ENCODE assay signal across 18 mouse cellular contexts in the genomic region with DNA sequence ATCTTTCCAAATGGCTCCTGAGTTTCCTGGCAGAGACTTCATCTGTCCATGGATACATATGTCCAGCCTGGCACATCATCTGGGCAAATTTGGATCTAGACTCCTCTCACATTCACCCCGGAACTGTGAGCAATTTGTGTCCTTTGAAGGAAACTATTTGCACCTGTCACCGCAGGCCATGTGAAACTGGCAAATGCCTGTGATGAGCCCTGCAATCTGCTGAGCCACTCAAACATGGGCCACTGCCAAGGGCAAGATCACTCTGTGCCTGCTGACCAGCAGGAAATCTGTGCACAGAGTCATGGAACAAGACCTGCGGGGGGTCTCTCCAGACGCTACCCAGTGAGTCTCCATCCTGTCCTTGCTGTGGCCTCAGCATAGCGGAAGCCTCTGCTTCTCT. TPM values are rescaled to one million over a fixed set of nuclear protein-coding genes. Genes with fewer than 3 reads are reported as not detected.
DNase-seq lines count a peak whose midpoint lies in the region; ATAC-seq and TF ChIP-seq lines count a peak whose summit lies in the region.
"Had no signal": no experiment of that assay in that cellular context is flagged by ENCODE, and none has a peak within 500 bp of the region (broad histone marks: within the 10 kb centered on the region; RNA-seq: fewer than 3 reads in every experiment).

No protein-coding gene starts in this region.

- 0 out of 2 replicates have a peak, but pooled peaks cover 2% of the 10 kb centered on the region for H3K4me1 ChIP-seq in hindbrain, embryonic 15.5 days (replicated peaks)
- H3K4me1 ChIP-seq in hindbrain, embryonic 14.5 days (replicated peaks; ENCODE audit: control insufficient read depth, insufficient read depth, low read length): no peaks in the 10 kb centered on the region
- no peaks in the 10 kb centered on the region for H3K4me1 ChIP-seq in liver, postnatal 0 days (ENCODE audit: insufficient read depth)
- H3K4me1 ChIP-seq: embryonic facial prominence, embryonic 12.5 days; midbrain, embryonic 10.5 days had no signal

- ATAC-seq in hindbrain, embryonic 15.5 days (ENCODE audit: low FRiP score, low read depth): peak; percentile 52; the same call in 1 of the 2 replicates
- no peak for ATAC-seq in hindbrain, embryonic 14.5 days (ENCODE audit: low FRiP score)
- no peak for ATAC-seq in frontal cortex, adult (ENCODE audit: low TSS enrichment)
- no peak for ATAC-seq in liver, postnatal 0 days
- ATAC-seq: intestine, postnatal 0 days had no signal

- no peak overlapping the region for H3K4me3 ChIP-seq in hindbrain, embryonic 15.5 days
- no peak overlapping the region for H3K4me3 ChIP-seq in hindbrain, embryonic 14.5 days (replicated peaks; ENCODE audit: low read length)
- no peak overlapping the region for H3K4me3 ChIP-seq in liver, postnatal 0 days (ENCODE audit: low read depth, low read length)
- H3K4me3 ChIP-seq: embryonic facial prominence, embryonic 12.5 days; forebrain, embryonic 10.5 days; midbrain, embryonic 10.5 days had no signal

- no peaks in the 10 kb centered on the region for H3K36me3 ChIP-seq in hindbrain, embryonic 15.5 days
- H3K36me3 ChIP-seq in hindbrain, embryonic 14.5 days (replicated peaks; ENCODE audit: control insufficient read depth, insufficient read depth): no peaks in the 10 kb centered on the region
- no peaks in the 10 kb centered on the region for H3K36me3 ChIP-seq in liver, postnatal 0 days (replicated peaks; ENCODE audit: insufficient read depth, low read length)
- H3K36me3 ChIP-seq: embryonic facial prominence, embryonic 12.5 days; forebrain, embryonic 10.5 days; G1E; midbrain, embryonic 10.5 days had no signal

- WGBS in hindbrain, embryonic 15.5 days: 64% methylated on average over 5 of the region's 5 CpGs
- WGBS in hindbrain, embryonic 14.5 days: 80% methylated on average over 5 of the region's 5 CpGs
- WGBS in liver, postnatal 0 days (ENCODE audit: insufficient replicate concordance): 70% methylated on average over 5 of the region's 5 CpGs

- intact Hi-C loops in gastrocnemius, postnatal 14 days (cut with DNase I; ENCODE audit: low total_unique reads): no loop called here

- no peak overlapping the region for H3K27ac ChIP-seq in hindbrain, embryonic 15.5 days (replicated peaks)
- H3K27ac ChIP-seq in hindbrain, embryonic 14.5 days: no peak overlapping the region
- no peak overlapping the region for H3K27ac ChIP-seq in liver, postnatal 0 days (ENCODE audit: low read depth)
- H3K27ac ChIP-seq: embryonic facial prominence, embryonic 12.5 days; forebrain, embryonic 10.5 days; midbrain, embryonic 10.5 days had no signal

- no peak for TF ChIP-seq CTCF in liver, postnatal 0 days (IDR thresholded peaks at IDR 0.05; ENCODE audit: low read depth)

- no peak for TF ChIP-seq EP300 in liver, postnatal 0 days (IDR thresholded peaks at IDR 0.05; ENCODE audit: low read depth)

- H3K27me3 ChIP-seq in hindbrain, embryonic 15.5 days: no peaks in the 10 kb centered on the region
- H3K27me3 ChIP-seq in hindbrain, embryonic 14.5 days (ENCODE audit: control insufficient read depth, insufficient read depth, low read length): no peaks in the 10 kb centered on the region
- H3K27me3 ChIP-seq in liver, postnatal 0 days (ENCODE audit: insufficient read depth, low read length): no peaks in the 10 kb centered on the region
- H3K27me3 ChIP-seq: embryonic facial prominence, embryonic 12.5 days had no signal

- no peaks in the 10 kb centered on the region for H3K9me3 ChIP-seq in hindbrain, embryonic 15.5 days
- H3K9me3 ChIP-seq in hindbrain, embryonic 14.5 days (ENCODE audit: control insufficient read depth, low read length): no peaks in the 10 kb centered on the region
- H3K9me3 ChIP-seq in liver, postnatal 0 days (ENCODE audit: low read length): no peaks in the 10 kb centered on the region
- H3K9me3 ChIP-seq: embryonic facial prominence, embryonic 12.5 days; forebrain, embryonic 10.5 days; G1E; midbrain, embryonic 10.5 days had no signal

- H3K4me2 ChIP-seq in hindbrain, embryonic 15.5 days: no peak overlapping the region
- no peak overlapping the region for H3K4me2 ChIP-seq in hindbrain, embryonic 14.5 days (replicated peaks)
- H3K4me2 ChIP-seq in liver, postnatal 0 days (ENCODE audit: low read depth, low read length): no peak overlapping the region
- H3K4me2 ChIP-seq: embryonic facial prominence, embryonic 12.5 days had no signal

- no peak for DNase-seq in hindbrain, embryonic 14.5 days (ENCODE audit: low spot score)
- peak; percentile 30 for DNase-seq in adrenal gland, postnatal 10 days
- DNase-seq in cerebellum, adult 8-10 months: peak; percentile 87
- peak; percentile 74 for DNase-seq in gastrocnemius, postnatal 14 days
- DNase-seq in kidney, adult 18-20 months: no peak
- no peak for DNase-seq in liver, postnatal 0 days
- DNase-seq: kidney, postnatal 25 days; layer of hippocampus, postnatal 36 days; retina, postnatal 1 day; thymus, adult 18-20 months had no signal

- H3K9ac ChIP-seq in hindbrain, embryonic 15.5 days: no peak overlapping the region
- H3K9ac ChIP-seq in hindbrain, embryonic 14.5 days: no peak overlapping the region
- H3K9ac ChIP-seq in liver, postnatal 0 days (replicated peaks): no peak overlapping the region
- H3K9ac ChIP-seq: embryonic facial prominence, embryonic 12.5 days had no signal

RNA-seq across cellular contexts. Expression of gene Pdia6, which starts 41.3 kb away (rescaled TPM):
- 287 and 289 TPM in 2 replicates for polyA plus RNA-seq in hindbrain, embryonic 15.5 days (2015; fragmentation: Nextera tagmentation; extraction: Ambion mirVana)
- polyA plus RNA-seq in hindbrain, embryonic 14.5 days (2014; fragmentation: Nextera tagmentation; extraction: Ambion mirVana): 268 and 305 TPM in 2 replicates
- total RNA-seq in adrenal gland, postnatal 10 days (2021): 100 to 1,000 TPM; 159 to 179 TPM
- total RNA-seq in gastrocnemius, postnatal 14 days (2021): 10 to 100 TPM; 55.3 to 68.7 TPM
- 133 and 141 TPM in 2 replicates for polyA plus RNA-seq in liver, postnatal 0 days (2015; fragmentation: Nextera tagmentation; extraction: Ambion mirVana)

RNA-seq across cellular contexts. Expression of gene Kcnf1, which starts 48.3 kb away (rescaled TPM):
- polyA plus RNA-seq in hindbrain, embryonic 15.5 days (2015; fragmentation: Nextera tagmentation; extraction: Ambion mirVana): 4.6 and 5.1 TPM in 2 replicates
- 2.8 and 3.3 TPM in 2 replicates for polyA plus RNA-seq in hindbrain, embryonic 14.5 days (2014; fragmentation: Nextera tagmentation; extraction: Ambion mirVana)
- under 1 TPM; 0.27 to 0.30 TPM for total RNA-seq in adrenal gland, postnatal 10 days (2021)
- total RNA-seq in gastrocnemius, postnatal 14 days (2021): 1 to 10 TPM in 1 of 2 experiments, under 1 TPM in 1; 1.00 to 1.7 TPM
- polyA plus RNA-seq in liver, postnatal 0 days (2015; fragmentation: Nextera tagmentation; extraction: Ambion mirVana): 0.14 and 0.17 TPM in 2 replicates
- total RNA-seq: liver, adult 2 months had no signal
- polyA plus RNA-seq: G1E; liver, adult 2 months had no signal

Comparison
In these comparisons a context has a peak if more than half of its experiments do, and no peak if none do; other contexts are left out.
1. DNase-seq: peak in adrenal gland, postnatal 10 days (single experiment), cerebellum, adult 8-10 months (single experiment) and gastrocnemius, postnatal 14 days (single experiment); none in hindbrain, embryonic 14.5 days (single experiment), kidney, adult 18-20 months (single experiment) and liver, postnatal 0 days (single experiment).